Mouse (Mus musculus) limb, embryonic 10.5 days (tissue): ENCODE measurements around the gene Rita1. TPM values are rescaled to one million over a fixed set of nuclear protein-coding genes. Genes with fewer than 3 reads are reported as not detected.

ENCODE experiments used
- DNase-seq: peaks from one replicate; pipeline ENCODE4 v3.0.0-alpha.2; 2017; ENCODE audit warnings: low spot score
- H3K27ac ChIP-seq: fragments of 300-500 bp; sonication (generic); 2 replicates; pipeline ENCODE4 v1.5.1; 2016; ENCODE audit warnings: mild to moderate bottlenecking
- H3K27me3 ChIP-seq: fragments of 300-500 bp; sonication (generic); 2 replicates; pipeline ENCODE4 v1.6.1; 2016; ENCODE audit warnings: low read depth, mild to moderate bottlenecking; ENCODE audit not compliant: poor library complexity, severe bottlenecking
- H3K36me3 ChIP-seq: fragments of 300-500 bp; sonication (generic); 2 replicates; pipeline ENCODE4 v1.6.1; 2016; ENCODE audit warnings: mild to moderate bottlenecking, moderate library complexity
- H3K4me1 ChIP-seq: fragments of 300-500 bp; sonication (generic); 2 replicates; pipeline ENCODE4 v1.6.1; 2016
- H3K4me3 ChIP-seq: fragments of 300-500 bp; sonication (generic); 2 replicates; pipeline ENCODE4 v1.5.1; 2016; ENCODE audit warnings: mild to moderate bottlenecking, moderate library complexity
- H3K9me3 ChIP-seq: fragments of 300-500 bp; sonication (generic); replicated peaks from 2 replicates; pipeline ENCODE4 v1.6.1; 2016; ENCODE audit warnings: mild to moderate bottlenecking
- WGBS: fragments of 180-500 bp; shearing (Covaris S2); methylation state at CpG from one replicate; pipeline ENCODE4 v1.1.7; 2016; 5-methylcytosine and 5-hydroxymethylcytosine counted together
- polyA plus RNA-seq: library from polyadenylated mRNA; unstranded; fragments of >200 nt; fragmentation: Nextera tagmentation; extraction: Ambion mirVana; gene quantifications from 2 replicates; pipeline ENCODE4 v1.2.1, GENCODE M21; 2016

The Rita1 gene
- polyA plus RNA-seq, 1 experiment from 2014 or later: 19.5 TPM

- Histone ChIP-seq H3K4me1 (peaks cover 8% of the 10 kb centered on the region), H3K36me3 (peaks cover 22% of the 10 kb centered on the region), H3K27ac (peak overlapping the region; percentile 66; the same call in 1 of the 2 replicates), H3K27me3 (no peaks in the 10 kb centered on the region), H3K9me3 (no peaks in the 10 kb centered on the region), H3K4me3 (peak overlapping the region; percentile 48)
- peak; percentile 96 for DNase-seq
- 4% methylated on average over 8 of the region's 8 CpGs for WGBS
These were observed 6.7 kb downstream of the Rita1 start for GRCm38 (mm10) chr5:120605688-120606087.

- DNase-seq: peak; percentile 58
- 6% methylated on average over 10 of the region's 10 CpGs for WGBS
- Histone ChIP-seq H3K4me1 (peaks cover 8% of the 10 kb centered on the region), H3K36me3 (peaks cover 22% of the 10 kb centered on the region), H3K4me3 (peak overlapping the region; percentile 48), H3K27me3 (no peaks in the 10 kb centered on the region), H3K27ac (peak overlapping the region; percentile 66), H3K9me3 (no peaks in the 10 kb centered on the region)
These were observed 7.1 kb downstream of the Rita1 start for GRCm38 (mm10) chr5:120605241-120605661.

DNA sequence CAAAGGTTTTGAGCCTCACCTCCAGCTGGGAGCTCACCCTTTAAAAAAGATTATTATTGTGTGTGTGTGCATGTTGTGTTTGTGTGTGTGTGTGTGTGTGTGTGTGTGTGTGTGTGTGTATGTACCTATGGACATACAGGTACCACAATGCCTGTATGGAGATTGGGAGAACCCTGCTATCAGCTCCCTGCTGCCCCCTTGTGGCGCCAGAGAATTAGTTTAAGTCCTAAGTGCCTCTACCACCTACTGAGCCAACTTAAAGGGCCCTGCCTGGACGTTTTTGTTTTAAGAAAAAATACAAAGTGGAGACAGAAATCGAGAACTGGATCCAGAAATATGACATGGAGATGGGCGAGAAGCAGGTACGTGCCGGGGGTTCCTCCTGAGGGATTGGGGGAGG lies 7.5 kb downstream of the Rita1 start:
- H3K27ac ChIP-seq: peak overlapping the region; percentile 66
- 2% methylated on average over 6 of the region's 6 CpGs for WGBS

GRCm38 (mm10) chr5:120603515-120603914 lies 8.9 kb downstream of the Rita1 start:
- Histone ChIP-seq H3K27ac (no peak overlapping the region), H3K9me3 (no peaks in the 10 kb centered on the region), H3K4me3 (no peak overlapping the region), H3K36me3 (peaks cover 7% of the 10 kb centered on the region), H3K27me3 (no peaks in the 10 kb centered on the region), H3K4me1 (peaks cover 8% of the 10 kb centered on the region)
- WGBS: 77% methylated on average over 7 of the region's 7 CpGs
- DNase-seq: no peak

More for the DNA sequence above, 7.5 kb downstream of the Rita1 start:
- no peaks in the 10 kb centered on the region for H3K27me3 ChIP-seq
- H3K4me3 ChIP-seq: peak overlapping the region; percentile 48
- H3K4me1 ChIP-seq: peaks cover 8% of the 10 kb centered on the region
- H3K9me3 ChIP-seq: no peaks in the 10 kb centered on the region
- peaks cover 18% of the 10 kb centered on the region for H3K36me3 ChIP-seq
- peak; percentile 91 for DNase-seq

DNA sequence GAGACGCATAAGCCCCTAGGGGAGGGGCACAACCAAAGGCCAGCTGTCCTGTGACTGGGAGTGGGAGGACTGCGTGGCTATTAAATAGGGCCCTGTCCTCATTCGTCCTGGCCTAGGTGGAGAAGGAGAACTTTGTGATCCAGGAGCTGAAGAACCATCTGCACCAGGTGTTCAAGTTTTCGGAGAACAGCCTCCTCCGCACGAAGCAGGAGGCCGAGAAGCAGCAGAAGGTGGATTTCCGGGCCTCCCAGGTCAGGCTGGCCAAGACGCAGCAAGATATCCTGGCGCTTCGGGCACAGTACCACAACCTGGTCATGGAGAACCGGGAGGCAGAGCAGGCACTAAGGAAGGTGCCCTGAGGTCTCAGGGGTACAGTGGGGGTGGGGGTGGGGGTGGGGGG lies 10.2 kb downstream of the Rita1 start:
- no peaks in the 10 kb centered on the region for H3K9me3 ChIP-seq
- H3K27ac ChIP-seq: no peak overlapping the region
- 89% methylated on average over 12 of the region's 12 CpGs for WGBS

DNA sequence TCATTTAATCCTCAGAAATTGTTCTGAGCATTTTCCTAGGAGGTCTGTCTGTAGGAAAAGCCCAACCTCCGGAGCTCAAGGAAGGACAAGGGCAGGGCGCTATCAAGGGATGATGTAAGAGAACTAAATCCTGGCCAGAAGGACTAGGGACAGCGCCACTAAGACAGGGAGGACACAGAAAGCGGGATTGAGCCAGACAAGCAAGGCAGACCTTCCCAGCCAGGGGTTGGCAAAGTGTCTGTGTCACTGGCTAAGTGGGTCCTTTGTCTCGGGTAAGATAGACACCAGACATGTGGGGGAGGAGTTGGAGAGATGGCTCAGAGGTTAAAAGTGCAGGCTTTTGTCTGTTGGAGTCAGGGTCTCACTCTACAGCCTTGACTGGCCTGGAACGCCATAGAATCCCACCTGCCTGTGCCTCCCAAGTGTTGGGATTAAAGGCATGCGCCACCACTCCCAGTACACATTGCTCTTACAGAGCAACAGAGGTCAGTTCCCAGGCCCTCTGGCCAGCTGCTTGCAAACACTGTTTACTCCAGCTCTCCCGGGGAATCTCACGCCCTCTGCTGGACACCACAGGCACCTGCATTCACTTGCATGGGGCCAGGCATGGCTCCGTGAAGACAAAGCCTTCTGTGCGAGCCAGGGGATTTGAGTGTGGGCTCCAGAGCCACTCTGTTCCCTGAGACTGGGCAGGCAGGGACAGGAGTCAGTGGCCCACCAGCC lies 11.3 kb downstream of the Rita1 start:
- Histone ChIP-seq H3K9me3 (no peaks in the 10 kb centered on the region), H3K4me1 (peaks cover 8% of the 10 kb centered on the region), H3K27me3 (no peaks in the 10 kb centered on the region), H3K27ac (0 out of 2 replicates have a peak overlapping the region, but pooled peaks have one; percentile 20), H3K4me3 (no peak overlapping the region), H3K36me3 (no peaks in the 10 kb centered on the region)
- WGBS: 66% methylated on average over 11 of the region's 11 CpGs
- no peak for DNase-seq

More for the DNA sequence above, 10.2 kb downstream of the Rita1 start:
- Histone ChIP-seq H3K36me3 (no peaks in the 10 kb centered on the region), H3K27me3 (no peaks in the 10 kb centered on the region), H3K4me3 (no peak overlapping the region), H3K4me1 (peaks cover 8% of the 10 kb centered on the region)
- no peak for DNase-seq

- WGBS: 92% methylated on average over 6 of the region's 6 CpGs
- Histone ChIP-seq H3K27ac (no peak overlapping the region), H3K36me3 (no peaks in the 10 kb centered on the region), H3K27me3 (no peaks in the 10 kb centered on the region), H3K4me1 (no peaks in the 10 kb centered on the region; the same call in 1 of the 2 replicates), H3K4me3 (no peak overlapping the region), H3K9me3 (no peaks in the 10 kb centered on the region)
- DNase-seq: no peak
These were observed 12.8 kb downstream of the Rita1 start for GRCm38 (mm10) chr5:120599625-120600024.

GRCm38 (mm10) chr5:120594485-120594884 lies 17.9 kb downstream of the Rita1 start:
- Histone ChIP-seq H3K4me3 (no peak overlapping the region), H3K36me3 (no peaks in the 10 kb centered on the region), H3K27ac (no peak overlapping the region), H3K4me1 (no peaks in the 10 kb centered on the region), H3K9me3 (no peaks in the 10 kb centered on the region), H3K27me3 (no peaks in the 10 kb centered on the region)
- no peak for DNase-seq
- 84% methylated on average over 6 of the region's 6 CpGs for WGBS

- H3K4me1 ChIP-seq: peaks cover 19% of the 10 kb centered on the region
- 0 out of 2 replicates have a peak, but pooled peaks cover 1% of the 10 kb centered on the region for H3K27me3 ChIP-seq
- H3K4me3 ChIP-seq: no peak overlapping the region
- no peaks in the 10 kb centered on the region for H3K9me3 ChIP-seq
- no peaks in the 10 kb centered on the region for H3K36me3 ChIP-seq
- H3K27ac ChIP-seq: no peak overlapping the region
- 72% methylated on average over 7 of the region's 7 CpGs for WGBS
- no peak for DNase-seq
These were observed 20.2 kb downstream of the Rita1 start for GRCm38 (mm10) chr5:120592141-120592540.

DNA sequence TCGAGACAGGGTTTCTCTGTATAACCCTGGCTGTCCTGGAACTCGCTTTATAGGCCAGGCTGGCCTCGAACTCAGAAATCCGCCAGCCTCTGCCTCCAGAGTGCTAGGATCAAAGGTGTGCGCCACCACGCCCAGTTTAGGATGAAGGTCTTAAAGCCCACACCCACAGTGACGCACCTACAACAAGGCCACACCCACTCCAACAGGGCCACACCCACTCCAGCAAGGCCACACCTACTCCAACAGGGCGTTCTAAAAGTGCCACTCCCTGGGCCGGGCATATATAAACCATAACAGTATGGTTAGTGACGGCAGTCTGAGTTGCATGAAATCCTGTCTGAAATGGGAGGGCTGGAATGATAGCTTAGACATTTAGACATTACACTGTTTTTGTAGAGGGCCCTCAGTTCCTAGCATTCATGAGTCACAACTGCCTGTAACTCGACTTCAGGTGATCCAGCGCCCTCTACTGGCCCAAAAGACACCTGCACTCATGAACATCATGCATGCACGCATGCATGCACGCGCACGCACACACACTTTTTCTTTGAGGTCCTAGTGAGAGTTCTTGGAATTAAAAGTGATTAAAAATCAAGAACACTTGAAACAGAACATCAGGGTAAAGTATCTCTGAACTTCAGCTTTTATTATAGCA lies 21.9 kb downstream of the Rita1 start:
- Histone ChIP-seq H3K4me1 (peaks cover 30% of the 10 kb centered on the region), H3K27me3 (0 out of 2 replicates have a peak, but pooled peaks cover 8% of the 10 kb centered on the region), H3K27ac (no peak overlapping the region), H3K36me3 (no peaks in the 10 kb centered on the region), H3K9me3 (no peaks in the 10 kb centered on the region), H3K4me3 (no peak overlapping the region)
- no peak for DNase-seq
- WGBS: 73% methylated on average over 16 of the region's 16 CpGs

DNA sequence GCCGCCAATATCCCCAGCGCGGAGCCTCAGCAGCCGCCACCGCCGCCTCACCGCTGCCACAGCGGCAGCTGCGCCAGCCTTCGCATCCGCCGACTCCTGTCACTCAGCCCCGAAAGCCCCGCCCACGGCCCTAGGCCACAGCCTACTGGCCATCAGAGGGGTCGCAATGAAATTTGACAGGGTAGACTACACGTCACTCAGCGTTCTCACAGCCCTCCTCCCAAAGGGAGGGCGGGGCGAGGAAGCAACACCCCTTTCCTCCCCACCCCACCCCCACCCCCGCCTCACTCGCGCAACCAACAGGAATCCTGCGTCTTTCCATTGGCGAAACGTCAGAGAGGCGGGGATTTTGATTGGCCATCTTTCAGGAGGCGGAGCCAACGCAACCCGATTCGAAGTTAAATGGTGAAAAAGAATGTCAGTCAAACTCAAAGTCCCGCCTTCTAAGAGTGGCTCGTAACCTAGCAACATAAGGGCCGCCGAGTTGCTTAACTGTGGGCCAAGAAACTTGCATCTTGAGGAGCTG lies 23.8 kb downstream of the Rita1 start, which contains the start of the genes Tpcn1 and Iqcd:
TSS of gene Tpcn1 (minus strand) at position 105 of the 526 bp plus-strand sequence.
TSS of gene Iqcd (plus strand) at position 448 of the 526 bp plus-strand sequence.
- WGBS: 0% methylated on average over 35 of the region's 35 CpGs
- DNase-seq: peak; percentile 98
- Histone ChIP-seq H3K36me3 (peaks cover 13% of the 10 kb centered on the region), H3K9me3 (no peaks in the 10 kb centered on the region), H3K4me3 (peak within 1 kb of the TSS; percentile 84), H3K27me3 (0 out of 2 replicates have a peak, but pooled peaks cover 8% of the 10 kb centered on the region), H3K4me1 (peaks cover 39% of the 10 kb centered on the region), H3K27ac (peak within 1 kb of the TSS; percentile 87)

GRCm38 (mm10) chr5:120587940-120588568 lies 24.3 kb downstream of the Rita1 start:
- Histone ChIP-seq H3K4me3 (peak overlapping the region; percentile 84), H3K4me1 (peaks cover 39% of the 10 kb centered on the region), H3K36me3 (peaks cover 19% of the 10 kb centered on the region), H3K27me3 (0 out of 2 replicates have a peak, but pooled peaks cover 8% of the 10 kb centered on the region), H3K27ac (peak overlapping the region; percentile 87), H3K9me3 (no peaks in the 10 kb centered on the region)
- 1% methylated on average over 25 of the region's 29 CpGs for WGBS
- DNase-seq: no peak
